Mouse (Mus musculus) heart, postnatal 0 days (tissue): ENCODE measurements around the gene Aup1. TPM values are rescaled to one million over a fixed set of nuclear protein-coding genes. Genes with fewer than 3 reads are reported as not detected.

ENCODE experiments used
- ATAC-seq: fragments of 200-750 bp; cut with Nextera tagmentation; 2 replicates; pipeline ENCODE4 v1.8.0; 2017; ENCODE audit warnings: low read depth, moderate number of reproducible peaks, moderate library complexity; ENCODE audit not compliant: insufficient read depth
- DNase-seq: peaks from one replicate; pipeline ENCODE4 v3.0.0-alpha.2; 2016; ENCODE audit warnings: low spot score
- H3K27ac ChIP-seq: fragments of 300-500 bp; sonication (generic); 2 replicates; pipeline ENCODE4 v1.5.1; 2014; ENCODE audit warnings: low read depth, mild to moderate bottlenecking
- H3K27me3 ChIP-seq: fragments of 300-500 bp; sonication (generic); 2 replicates; pipeline ENCODE4 v1.6.1; 2014; ENCODE audit warnings: low read length, mixed read lengths; ENCODE audit not compliant: control insufficient read depth, insufficient read depth
- H3K36me3 ChIP-seq: fragments of 300-500 bp; sonication (generic); replicated peaks from 2 replicates; pipeline ENCODE4 v1.6.1; 2014; ENCODE audit warnings: low read length, mixed read lengths; ENCODE audit not compliant: control insufficient read depth, insufficient read depth
- H3K4me1 ChIP-seq: fragments of 300-500 bp; sonication (generic); 2 replicates; pipeline ENCODE4 v1.6.1; 2014; ENCODE audit warnings: antibody characterized with exemption; ENCODE audit not compliant: control insufficient read depth, insufficient read depth
- H3K4me2 ChIP-seq: fragments of 300-500 bp; sonication (generic); 2 replicates; pipeline ENCODE4 v1.6.1; 2014; ENCODE audit warnings: low read depth, mild to moderate bottlenecking, low read length, moderate library complexity
- H3K4me3 ChIP-seq: fragments of 300-500 bp; sonication (generic); 2 replicates; pipeline ENCODE4 v1.5.1; 2014; ENCODE audit warnings: low read depth, low read length
- H3K9ac ChIP-seq: fragments of 300-500 bp; sonication (generic); replicated peaks from 2 replicates; pipeline ENCODE4 v1.6.1; 2014; ENCODE audit warnings: low read depth, low read length, mixed read lengths
- H3K9me3 ChIP-seq: fragments of 300-500 bp; sonication (generic); replicated peaks from 2 replicates; pipeline ENCODE4 v1.6.1; 2016; ENCODE audit warnings: low read length; ENCODE audit not compliant: control insufficient read depth
- CTCF ChIP-seq: IDR thresholded peaks from 2 replicates; pipeline ENCODE4 v1.5.1; 2016; ENCODE audit warnings: antibody characterized with exemption, control low read depth, low read depth
- EP300 ChIP-seq: IDR thresholded peaks from 2 replicates; pipeline ENCODE4 v1.6.1; 2016; ENCODE audit warnings: antibody characterized with exemption, low read depth
- WGBS: fragments of 180-500 bp; shearing (Covaris S2); extraction: QIAGEN DNeasy Blood & Tissue Kit; methylation state at CpG from one replicate; pipeline ENCODE4 v1.1.7; 2014; 5-methylcytosine and 5-hydroxymethylcytosine counted together
- polyA plus RNA-seq: library from polyadenylated mRNA; unstranded; fragments of >200 nt; fragmentation: Nextera tagmentation; extraction: Ambion mirVana; gene quantifications from 2 replicates; pipeline ENCODE4 v1.2.1, GENCODE M21; 2015
- total RNA-seq: library from RNA; depleted of rRNA; stranded (reverse); fragments of >200 nt; gene quantifications from 2 replicates; pipeline ENCODE4 v1.2.3, GENCODE M21; 2014; ENCODE audit warnings: low replicate concordance

Gene Aup1
- total and polyA plus RNA-seq, 2 experiments from 2014 or later: 108 to 156 TPM

DNA sequence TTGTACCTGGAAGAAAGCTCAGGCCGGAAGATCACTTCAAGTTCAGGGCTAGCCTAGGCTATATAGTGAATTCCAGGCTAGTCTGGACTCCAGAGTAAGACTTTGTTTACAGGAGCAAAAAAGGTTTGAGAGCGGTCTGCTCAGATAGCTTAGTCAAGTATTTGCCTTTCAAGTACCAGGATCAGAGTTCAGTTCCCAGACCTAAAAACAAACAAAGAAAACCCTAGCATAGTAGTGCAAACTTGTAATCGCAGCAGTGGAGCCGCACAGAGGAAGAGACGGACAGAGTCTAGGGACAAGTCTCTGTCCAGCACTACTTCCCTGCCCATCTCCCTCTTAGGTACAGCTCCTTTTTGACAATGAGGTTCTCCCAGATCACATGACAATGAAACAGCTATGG lies 25.9 kb downstream of the Aup1 start:
- H3K4me2 ChIP-seq: no peak overlapping the region
- 0 out of 2 replicates have a peak, but pooled peaks cover 4% of the 10 kb centered on the region for H3K4me1 ChIP-seq
- no peak for ATAC-seq
- H3K36me3 ChIP-seq: peaks cover 28% of the 10 kb centered on the region; the same call in 1 of the 2 replicates
- TF ChIP-seq CTCF (no peak), EP300 (no peak)
- no peak overlapping the region for H3K27ac ChIP-seq
- H3K27me3 ChIP-seq: peaks cover 49% of the 10 kb centered on the region
- H3K9me3 ChIP-seq: no peaks in the 10 kb centered on the region
- DNase-seq: no peak
- 91% methylated on average over 5 of the region's 5 CpGs for WGBS
- no peak overlapping the region for H3K4me3 ChIP-seq
- no peak overlapping the region for H3K9ac ChIP-seq

DNA sequence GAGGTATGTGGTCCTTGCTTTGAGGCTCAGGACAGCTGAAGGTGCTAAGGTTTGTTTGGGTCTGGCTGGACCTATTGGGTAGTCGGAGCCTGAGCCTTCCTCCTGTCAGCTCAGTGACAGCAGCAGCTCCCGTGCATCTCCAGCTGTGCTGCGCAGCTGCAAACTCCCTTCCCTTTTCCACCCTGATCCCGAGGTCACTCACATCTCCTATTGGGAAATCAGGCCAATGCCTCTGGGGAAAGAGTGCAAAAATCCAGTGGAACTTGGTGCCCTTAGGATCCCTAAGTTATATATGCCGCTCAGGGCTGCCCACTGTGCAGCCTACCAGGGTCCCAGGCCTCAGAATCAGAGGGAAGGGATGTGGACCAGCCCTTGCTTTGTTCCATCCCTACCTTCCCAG lies 29.2 kb downstream of the Aup1 start:
- no peak overlapping the region for H3K27ac ChIP-seq
- H3K9me3 ChIP-seq: no peaks in the 10 kb centered on the region
- no peak overlapping the region for H3K4me2 ChIP-seq
- H3K4me1 ChIP-seq: 0 out of 2 replicates have a peak, but pooled peaks cover 20% of the 10 kb centered on the region
- DNase-seq (no peak), ATAC-seq (no peak)
- no peak for TF ChIP-seq EP300
- TF ChIP-seq CTCF: no peak
- H3K4me3 ChIP-seq: no peak overlapping the region
- no peak overlapping the region for H3K9ac ChIP-seq
- H3K27me3 ChIP-seq: peaks cover 62% of the 10 kb centered on the region
- WGBS: 20% methylated on average over 5 of the region's 5 CpGs
- H3K36me3 ChIP-seq: peaks cover 28% of the 10 kb centered on the region; the same call in 1 of the 2 replicates

DNA sequence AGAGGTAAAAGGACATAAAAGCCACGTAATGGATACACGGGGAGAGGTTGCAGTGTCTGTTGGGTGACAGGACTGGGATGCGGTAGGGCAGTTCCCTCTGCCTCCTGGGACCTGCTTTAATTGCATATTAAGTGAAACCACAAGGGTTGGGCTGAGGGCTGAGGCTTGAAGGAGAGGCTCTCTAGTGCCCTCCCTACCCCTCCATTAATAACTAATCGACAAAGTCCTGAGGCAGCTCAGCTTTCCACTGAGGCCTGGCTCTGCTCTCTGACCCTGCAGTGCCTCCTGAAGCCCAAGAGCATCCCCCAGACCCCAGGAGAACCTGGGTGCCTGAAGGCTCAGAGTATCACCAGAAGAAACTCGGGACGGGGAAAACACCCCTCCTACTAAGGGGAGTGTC lies 30.2 kb downstream of the Aup1 start:
- TF ChIP-seq EP300: no peak
- no peak for TF ChIP-seq CTCF
- Histone ChIP-seq H3K36me3 (peaks cover 28% of the 10 kb centered on the region; the same call in 1 of the 2 replicates), H3K4me1 (0 out of 2 replicates have a peak, but pooled peaks cover 15% of the 10 kb centered on the region), H3K27ac (no peak overlapping the region), H3K9me3 (no peaks in the 10 kb centered on the region), H3K27me3 (peaks cover 68% of the 10 kb centered on the region), H3K4me2 (no peak overlapping the region), H3K9ac (no peak overlapping the region), H3K4me3 (no peak overlapping the region)
- WGBS: 17% methylated on average over 6 of the region's 6 CpGs
- DNase-seq: no peak
- no peak for ATAC-seq

DNA sequence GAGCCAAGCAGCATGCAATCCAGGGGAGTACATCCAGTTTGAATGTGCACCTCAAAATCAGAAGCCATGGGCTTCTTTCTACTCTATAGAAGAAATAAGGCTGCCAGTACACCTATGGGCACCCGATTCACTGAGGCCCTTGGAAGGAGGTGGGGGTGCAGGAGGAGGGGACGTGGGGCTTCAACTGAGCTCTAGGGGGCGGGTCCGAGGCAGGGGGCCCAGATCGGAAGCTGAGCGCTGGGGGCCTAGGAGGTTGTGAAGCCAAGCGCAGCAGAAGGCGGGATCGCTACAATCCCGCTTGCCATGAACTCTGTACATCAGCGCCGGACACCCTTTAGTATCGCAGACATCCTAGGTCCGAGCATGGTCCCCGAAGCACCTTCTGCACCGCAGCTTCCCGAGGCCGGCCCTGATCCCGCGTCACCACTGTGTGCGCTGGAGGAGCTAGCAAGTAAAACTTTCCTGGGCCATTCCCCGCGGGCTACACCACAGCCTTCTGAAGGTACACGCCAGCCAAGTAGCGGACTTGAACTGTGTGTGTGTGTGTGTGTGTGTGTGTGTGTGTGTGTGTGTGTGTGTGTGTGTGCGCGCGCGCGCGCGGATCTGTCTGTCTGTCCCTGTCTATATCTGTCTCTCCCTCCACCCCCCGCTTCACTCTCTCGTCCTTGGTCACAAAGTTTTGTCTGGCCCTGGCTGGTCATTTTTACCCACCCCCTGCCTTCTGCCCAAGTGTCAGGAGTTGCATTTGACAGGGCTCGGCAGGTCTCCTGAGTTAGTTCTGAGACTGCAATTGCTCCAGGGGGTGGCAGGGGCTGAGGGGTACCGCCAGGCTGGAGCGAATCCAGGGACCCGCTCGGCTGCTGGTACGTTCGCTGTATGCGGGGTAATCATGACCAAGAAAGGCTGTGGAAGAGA lies 32.1 kb downstream of the Aup1 start, which contains the start of gene Lbx2:
TSS of gene Lbx2 (plus strand) at position 247 of the 915 bp plus-strand sequence.
- Histone ChIP-seq H3K9ac (no peak within 1 kb of the TSS), H3K36me3 (0 out of 2 replicates have a peak, but pooled peaks cover 12% of the 10 kb centered on the region), H3K9me3 (no peaks in the 10 kb centered on the region), H3K27me3 (peaks cover 72% of the 10 kb centered on the region), H3K27ac (no peak within 1 kb of the TSS), H3K4me2 (peak within 1 kb of the TSS; percentile 56), H3K4me3 (peak within 1 kb of the TSS; percentile 39), H3K4me1 (0 out of 2 replicates have a peak, but pooled peaks cover 15% of the 10 kb centered on the region)
- no peak for ATAC-seq
- DNase-seq: no peak
- WGBS: 5% methylated on average over 42 of the region's 42 CpGs
- TF ChIP-seq CTCF (no peak), EP300 (no peak)

DNA sequence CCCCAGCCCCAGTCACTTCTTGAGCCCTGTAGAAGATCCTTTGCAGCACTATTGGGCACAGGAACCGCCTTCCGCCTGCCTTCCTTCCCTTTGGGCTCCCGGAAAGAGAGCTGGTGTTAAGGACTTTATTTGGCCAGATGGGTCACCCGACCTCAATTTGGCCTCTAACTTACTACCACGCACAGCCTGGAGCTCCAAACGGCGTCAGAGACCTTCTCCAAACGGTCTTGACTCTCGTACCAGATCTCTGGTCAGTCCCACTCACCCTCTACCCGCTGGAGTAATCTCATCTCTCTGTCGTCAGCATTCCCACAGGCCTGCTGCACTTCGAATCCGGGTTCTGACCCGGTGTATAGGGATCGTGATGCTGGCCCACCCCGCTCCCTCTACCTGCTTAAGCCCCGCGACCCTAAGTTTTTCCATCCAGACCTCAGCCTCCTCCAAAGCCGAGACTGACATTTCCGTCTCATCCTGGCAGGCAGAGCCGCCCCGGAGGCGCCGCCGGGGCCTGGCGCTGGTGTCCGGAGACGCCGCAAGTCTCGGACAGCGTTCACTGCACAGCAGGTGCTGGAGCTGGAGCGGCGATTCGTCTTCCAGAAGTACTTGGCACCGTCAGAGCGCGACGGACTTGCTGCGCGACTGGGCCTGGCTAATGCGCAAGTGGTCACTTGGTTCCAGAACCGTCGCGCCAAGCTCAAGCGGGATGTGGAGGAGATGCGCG lies 33.0 kb downstream of the Aup1 start:
- Histone ChIP-seq H3K4me2 (peak overlapping the region; percentile 56), H3K4me3 (peak overlapping the region; percentile 39), H3K9me3 (no peaks in the 10 kb centered on the region), H3K9ac (peak overlapping the region; percentile 40; the same call in 1 of the 2 replicates), H3K27ac (no peak overlapping the region), H3K4me1 (0 out of 2 replicates have a peak, but pooled peaks cover 15% of the 10 kb centered on the region), H3K36me3 (0 out of 2 replicates have a peak, but pooled peaks cover 4% of the 10 kb centered on the region), H3K27me3 (peaks cover 71% of the 10 kb centered on the region)
- DNase-seq (no peak), ATAC-seq (no peak)
- WGBS: 3% methylated on average over 47 of the region's 47 CpGs
- TF ChIP-seq EP300 (no peak), CTCF (no peak)
